Mouse (Mus musculus): ENCODE measurements at regions not wholly inside any gene's neighbourhood (a gene's known extent, or its start where the extent isn't known, plus 50 kb on each side); places are given as distances from the start of the nearest gene placed in this dataset.

GRCm38 (mm10) chr7:70003200-70003986, 363.1 kb downstream of the Nr2f2 start:
- no peak for DNase-seq (ENCODE audit: low spot score in 2 of 2)

- DNase-seq (ENCODE audit: low spot score in 2 of 2) = no peak
Measured at GRCm38 (mm10) chr7:69998756-69999155, 367.8 kb downstream of the Nr2f2 start.

GRCm38 (mm10) chr7:69994540-69995303, 371.8 kb downstream of the Nr2f2 start:
- DNase-seq (ENCODE audit: low spot score in 2 of 2) = no peak

GRCm38 (mm10) chr7:69992383-69993327, 373.9 kb downstream of the Nr2f2 start:
- no peak for DNase-seq (ENCODE audit: low spot score in 2 of 2)

GRCm38 (mm10) chr7:69991982-69992381, 374.6 kb downstream of the Nr2f2 start:
- no peak for DNase-seq (ENCODE audit: low spot score in 2 of 2)

GRCm38 (mm10) chr7:69988704-69989103, 377.8 kb downstream of the Nr2f2 start:
- DNase-seq (ENCODE audit: low spot score in 2 of 2) = no peak

GRCm38 (mm10) chr7:69981301-69981700, 385.2 kb downstream of the Nr2f2 start:
- DNase-seq (ENCODE audit: low spot score in 2 of 2) = no peak

- DNase-seq (ENCODE audit: low spot score in 2 of 2) = no peak
Measured at GRCm38 (mm10) chr7:69976369-69976768, 390.2 kb downstream of the Nr2f2 start.

GRCm38 (mm10) chr7:69964002-69964401, 402.5 kb downstream of the Nr2f2 start:
- no peak for DNase-seq (ENCODE audit: low spot score in 2 of 2)

- no peak for DNase-seq (ENCODE audit: low spot score in 2 of 2)
Measured at GRCm38 (mm10) chr7:69950221-69950670, 416.3 kb downstream of the Nr2f2 start.

GRCm38 (mm10) chr7:69949647-69950121, 416.9 kb downstream of the Nr2f2 start:
- DNase-seq (ENCODE audit: low spot score in 2 of 2) = no peak

GRCm38 (mm10) chr7:69946396-69946795, 420.1 kb downstream of the Nr2f2 start:
- no peak for DNase-seq (ENCODE audit: low spot score in 2 of 2)

GRCm38 (mm10) chr7:69941881-69942280, 424.7 kb downstream of the Nr2f2 start:
- no peak for DNase-seq (ENCODE audit: low spot score in 2 of 2)

- no peak for DNase-seq (ENCODE audit: low spot score in 2 of 2)
Measured at GRCm38 (mm10) chr7:69925261-69925660, 441.3 kb downstream of the Nr2f2 start.

- DNase-seq (ENCODE audit: low spot score in 2 of 2) = no peak
Measured at GRCm38 (mm10) chr7:69924551-69924950, 442.0 kb downstream of the Nr2f2 start.

- no peak for DNase-seq (ENCODE audit: low spot score in 2 of 2)
Measured at GRCm38 (mm10) chr7:69911760-69912159, 454.8 kb downstream of the Nr2f2 start.

- DNase-seq (ENCODE audit: low spot score in 2 of 2) = no peak
Measured at GRCm38 (mm10) chr7:69890503-69891061, 476.0 kb downstream of the Nr2f2 start.

- DNase-seq (ENCODE audit: low spot score in 2 of 2) = no peak
Measured at GRCm38 (mm10) chr7:69888251-69888650, 478.3 kb downstream of the Nr2f2 start.

- no peak for DNase-seq (ENCODE audit: low spot score in 2 of 2)
Measured at GRCm38 (mm10) chr7:69877031-69877430, 489.5 kb downstream of the Nr2f2 start.

- no peak for DNase-seq (ENCODE audit: low spot score in 2 of 2)
Measured at GRCm38 (mm10) chr7:69865801-69866200, 500.7 kb downstream of the Nr2f2 start.

GRCm38 (mm10) chr7:69844631-69845324, 521.8 kb downstream of the Nr2f2 start:
- peak in 1 of 2 experiments; percentile 4 for DNase-seq (ENCODE audit: low spot score in 2 of 2)

Data from frontal cortex, postnatal 14 days (tissue).